Mouse (Mus musculus) liver, adult 2 months (tissue): Measurements from ENCODE around the gene Hpse2.

Source experiments
- CTCF ChIP-seq: fragments of 200-500 bp; IDR thresholded peaks from 2 replicates; pipeline ENCODE4 v1.5.1; 2011; ENCODE audit warnings: low read depth, low read length, control low read depth
- POLR2A ChIP-seq: fragments of 200-500 bp; IDR thresholded peaks from 2 replicates; pipeline ENCODE4 v1.6.1; 2011; ENCODE audit warnings: low read length, control low read depth; ENCODE audit not compliant: insufficient read depth; ENCODE audit errors: extremely low read depth

DNA sequence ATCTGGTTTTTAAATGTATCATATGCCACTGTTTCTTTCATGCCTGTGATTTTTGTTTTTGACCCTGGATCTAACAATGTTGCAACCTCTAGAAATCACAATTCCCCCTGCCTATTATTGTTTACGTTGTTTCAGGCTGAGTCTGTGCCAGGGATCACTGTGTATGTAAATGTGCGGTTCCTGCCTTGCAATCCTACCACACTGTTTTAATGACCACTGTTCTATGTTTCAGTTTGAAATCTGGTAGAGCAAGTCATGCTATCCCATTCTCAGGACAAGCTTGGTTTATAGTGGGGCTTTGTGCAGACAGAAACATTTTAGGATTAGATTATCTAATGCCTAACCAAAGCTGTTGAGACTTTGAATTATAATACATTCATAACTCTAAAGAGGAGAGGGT, 571.9 kb downstream of the Hpse2 start:
- TF ChIP-seq CTCF (no peak), POLR2A (no peak)
